Mouse (Mus musculus): Measurements from ENCODE around the gene Hs3st6. TPM values are rescaled to one million over a fixed set of nuclear protein-coding genes. Genes with fewer than 3 reads are reported as not detected.
A peak's percentile ranks its signal among the peaks of the same experiment; 100 is the strongest.

Gene Hs3st6
- total RNA-seq, 2 experiments from 2014 or later, result not detected

GRCm38 (mm10) chr17:24722220-24722924, 30.4 kb upstream of the Hs3st6 start:
- Histone ChIP-seq H3K27ac (peak overlapping the region; percentile 51), H3K4me3 (peak overlapping the region; percentile 98)
- DNase-seq, result no peak
- intact Hi-C loops (cut with DNase I), result no loop called here
- no peak for TF ChIP-seq CTCF (IDR thresholded peaks at IDR 0.05)

GRCm38 (mm10) chr17:24723122-24723880, 29.5 kb upstream of the Hs3st6 start:
- DNase-seq, result no peak
- TF ChIP-seq CTCF (IDR thresholded peaks at IDR 0.05), result no peak
- peak overlapping the region; percentile 97 for H3K27ac ChIP-seq

DNA sequence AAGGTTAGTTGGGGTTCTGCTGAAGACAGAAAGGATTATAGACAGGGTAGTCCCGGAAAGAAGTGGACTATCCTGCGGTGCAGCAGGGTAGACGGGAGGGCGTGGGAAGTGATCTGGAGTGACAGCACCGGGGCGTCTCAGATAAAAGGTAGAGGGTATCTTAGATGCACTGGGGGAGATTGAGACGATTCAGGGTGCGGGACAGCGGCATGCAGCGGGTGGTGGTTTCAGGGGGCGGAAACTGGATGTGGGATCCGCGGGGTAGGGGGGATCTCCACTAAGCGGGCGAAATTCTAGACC, 29.0 kb upstream of the Hs3st6 start:
- intact Hi-C loops (cut with DNase I), result no loop called here
- TF ChIP-seq CTCF (IDR thresholded peaks at IDR 0.05), result no peak
- H3K27ac ChIP-seq, result peak overlapping the region; percentile 97
- DNase-seq, result no peak
- peak overlapping the region; percentile 98 for H3K4me3 ChIP-seq

More at GRCm38 (mm10) chr17:24723122-24723880, 29.5 kb upstream of the Hs3st6 start:
- intact Hi-C loops (cut with DNase I), result no loop called here
- peak overlapping the region; percentile 98 for H3K4me3 ChIP-seq

- peak; percentile 95 for TF ChIP-seq CTCF (IDR thresholded peaks at IDR 0.05)
- Histone ChIP-seq H3K27ac (peak within 1 kb of the TSS; percentile 97), H3K4me3 (peak within 1 kb of the TSS; percentile 98)
- peak; percentile 98 for DNase-seq
- intact Hi-C loops (cut with DNase I), result no loop called here
Observed at GRCm38 (mm10) chr17:24724184-24724583, 28.6 kb upstream of the Hs3st6 start, which contains the start of gene Ndufb10. Ndufb10 (minus strand) TSS chr17:24724478.

GRCm38 (mm10) chr17:24725637-24726390, 27.0 kb upstream of the Hs3st6 start:
- Histone ChIP-seq H3K4me3 (no peak overlapping the region), H3K27ac (peak overlapping the region; percentile 98)
- TF ChIP-seq CTCF (IDR thresholded peaks at IDR 0.05), result peak; percentile 35; the same call in 1 of the 2 replicates
- DNase-seq, result no peak
- intact Hi-C loops (cut with DNase I), result no loop called here

- peak; percentile 90 for DNase-seq
- intact Hi-C loops (cut with DNase I), result no loop called here
Observed at GRCm38 (mm10) chr17:24727618-24728017, 25.2 kb upstream of the Hs3st6 start, which contains the start of gene Rpl3l. Rpl3l (plus strand) TSS chr17:24727820.

DNA sequence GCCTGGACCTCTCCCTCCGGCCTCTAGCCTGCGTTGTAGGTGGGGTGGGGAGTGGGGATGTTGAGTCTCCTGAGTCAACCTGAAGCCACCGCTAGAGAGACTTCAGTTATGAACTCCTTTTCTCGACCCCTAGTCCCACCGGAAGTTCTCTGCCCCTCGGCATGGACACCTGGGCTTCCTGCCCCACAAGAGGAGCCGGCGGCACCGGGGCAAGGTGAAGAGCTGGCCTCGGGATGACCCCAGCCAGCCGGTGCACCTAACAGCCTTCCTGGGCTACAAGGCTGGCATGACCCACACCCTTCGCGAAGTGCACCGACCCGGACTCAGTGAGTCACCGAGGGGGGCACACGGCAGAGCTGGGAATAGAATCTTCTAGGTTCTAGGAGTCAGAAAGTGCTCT, 24.6 kb upstream of the Hs3st6 start:
- DNase-seq, result peak; percentile 72
- TF ChIP-seq CTCF (IDR thresholded peaks at IDR 0.05), result no peak
- Histone ChIP-seq H3K27ac (peak overlapping the region; percentile 98), H3K4me3 (peak overlapping the region; percentile 78)
- intact Hi-C loops (cut with DNase I), result no loop called here

More at GRCm38 (mm10) chr17:24727618-24728017, 25.2 kb upstream of the Hs3st6 start, which contains the start of gene Rpl3l:
- TF ChIP-seq CTCF (IDR thresholded peaks at IDR 0.05), result no peak
- Histone ChIP-seq H3K27ac (peak within 1 kb of the TSS; percentile 98), H3K4me3 (peak within 1 kb of the TSS; percentile 78)

DNA sequence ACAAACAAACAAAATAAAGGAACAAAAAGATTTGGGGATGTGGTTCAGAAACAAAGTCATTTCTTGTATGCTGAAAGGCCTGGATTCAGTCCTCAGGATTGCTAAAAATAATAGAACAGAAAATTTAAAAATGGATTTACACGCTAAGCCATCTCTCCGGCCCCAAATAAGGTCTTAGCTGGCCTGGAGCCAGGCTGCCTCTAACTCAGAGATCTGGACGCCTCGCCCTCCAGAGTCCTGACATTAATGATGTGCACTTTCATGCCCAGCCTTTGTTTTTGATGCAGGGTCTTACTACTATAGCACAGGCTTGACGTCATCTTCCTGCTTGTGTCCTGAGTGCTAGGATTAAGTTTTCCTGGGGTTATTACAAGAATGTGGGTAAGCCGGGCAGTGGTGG, 23.7 kb upstream of the Hs3st6 start:
- H3K4me3 ChIP-seq, result peak overlapping the region; percentile 78
- peak; percentile 81 for DNase-seq
- H3K27ac ChIP-seq, result peak overlapping the region; percentile 98
- TF ChIP-seq CTCF (IDR thresholded peaks at IDR 0.05), result no peak
- intact Hi-C loops (cut with DNase I), result no loop called here

DNA sequence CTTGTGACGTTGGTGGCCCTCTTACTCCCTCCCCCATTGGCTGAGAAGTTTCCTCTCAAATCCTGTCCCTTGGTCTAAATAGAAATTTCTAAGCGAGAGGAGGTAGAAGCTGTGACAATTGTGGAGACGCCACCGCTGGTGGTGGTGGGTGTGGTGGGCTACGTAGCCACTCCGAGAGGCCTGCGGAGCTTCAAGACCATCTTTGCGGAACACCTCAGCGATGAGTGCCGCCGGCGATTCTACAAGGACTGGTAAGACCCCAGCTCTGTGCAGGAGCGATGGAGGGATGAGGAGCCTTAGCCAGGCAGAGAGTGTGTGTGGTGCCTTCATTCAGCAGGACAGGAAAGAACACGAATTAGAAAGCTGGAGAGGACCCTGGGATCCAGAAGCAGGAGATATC, 22.0 kb upstream of the Hs3st6 start:
- DNase-seq, result no peak
- intact Hi-C loops (cut with DNase I), result no loop called here
- Histone ChIP-seq H3K27ac (peak overlapping the region; percentile 98), H3K4me3 (peak overlapping the region; percentile 78)
- TF ChIP-seq CTCF (IDR thresholded peaks at IDR 0.05), result no peak

GRCm38 (mm10) chr17:24732233-24732935, 20.4 kb upstream of the Hs3st6 start:
- intact Hi-C loops (cut with DNase I), result no loop called here
- peak; percentile 91 for DNase-seq
- Histone ChIP-seq H3K27ac (peak overlapping the region; percentile 98), H3K4me3 (peak overlapping the region; percentile 78)
- TF ChIP-seq CTCF (IDR thresholded peaks at IDR 0.05), result no peak

GRCm38 (mm10) chr17:24733434-24734050, 19.2 kb upstream of the Hs3st6 start:
- intact Hi-C loops (cut with DNase I), result no loop called here
- Histone ChIP-seq H3K27ac (peak overlapping the region; percentile 98), H3K4me3 (peak overlapping the region; percentile 39)
- TF ChIP-seq CTCF (IDR thresholded peaks at IDR 0.05), result no peak
- peak; percentile 64 for DNase-seq

DNA sequence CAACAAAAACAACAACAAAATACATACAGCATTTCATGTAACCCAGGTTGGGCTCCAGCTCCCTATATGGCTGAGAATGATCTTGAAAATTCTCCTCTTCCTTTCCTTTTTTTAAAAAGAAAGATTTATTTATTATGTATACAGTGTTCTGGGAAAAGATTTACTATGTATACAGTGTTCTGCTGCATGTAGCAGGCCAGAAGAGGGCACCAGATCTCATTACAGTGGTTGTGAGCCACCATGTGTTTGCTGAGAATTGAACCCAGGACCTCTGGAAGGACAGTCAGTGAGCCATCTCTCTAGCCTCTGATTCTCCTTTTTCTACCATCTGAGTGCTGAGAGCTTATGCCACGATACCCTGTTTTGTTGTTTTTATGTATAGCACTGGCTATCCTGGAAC, 18.3 kb upstream of the Hs3st6 start:
- peak; percentile 24 for TF ChIP-seq CTCF (IDR thresholded peaks at IDR 0.05)
- intact Hi-C loops (cut with DNase I), result no loop called here
- H3K4me3 ChIP-seq, result peak overlapping the region; percentile 39; the same call in 1 of the 2 replicates
- no peak for DNase-seq
- H3K27ac ChIP-seq, result peak overlapping the region; percentile 98

All from gastrocnemius, adult 2 months (tissue).